Mouse (Mus musculus): ENCODE measurements around the gene Stk19. TPM values are rescaled to one million over a fixed set of nuclear protein-coding genes. Genes with fewer than 3 reads are reported as not detected.

Gene Stk19
- 42.3 and 63.0 TPM in 2 replicates for total RNA-seq (2023)

DNA sequence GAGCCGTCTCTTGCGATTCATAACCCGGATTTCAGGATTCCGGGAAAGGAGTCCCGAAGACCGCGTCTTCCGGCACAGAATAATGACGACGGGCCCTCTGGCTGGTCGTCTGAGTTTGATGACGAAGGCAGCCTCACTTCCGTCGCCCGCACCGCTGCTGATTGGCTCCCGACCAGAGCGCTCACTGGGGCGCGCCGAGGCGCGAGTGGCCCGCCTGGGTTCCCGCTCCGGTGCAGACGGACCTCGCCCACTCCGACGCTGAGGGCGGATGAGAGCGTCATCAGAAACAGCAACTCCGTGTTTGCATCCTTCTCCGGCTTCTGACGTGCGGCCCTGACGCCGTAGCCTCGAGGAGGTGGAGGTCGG lies at the start of gene Stk19, which contains the start of gene Dxo:
Stk19 (minus strand) TSS at position 90 of the 366 bp plus-strand sequence.
Dxo (plus strand) TSS at position 164 of the 366 bp plus-strand sequence.

DNA sequence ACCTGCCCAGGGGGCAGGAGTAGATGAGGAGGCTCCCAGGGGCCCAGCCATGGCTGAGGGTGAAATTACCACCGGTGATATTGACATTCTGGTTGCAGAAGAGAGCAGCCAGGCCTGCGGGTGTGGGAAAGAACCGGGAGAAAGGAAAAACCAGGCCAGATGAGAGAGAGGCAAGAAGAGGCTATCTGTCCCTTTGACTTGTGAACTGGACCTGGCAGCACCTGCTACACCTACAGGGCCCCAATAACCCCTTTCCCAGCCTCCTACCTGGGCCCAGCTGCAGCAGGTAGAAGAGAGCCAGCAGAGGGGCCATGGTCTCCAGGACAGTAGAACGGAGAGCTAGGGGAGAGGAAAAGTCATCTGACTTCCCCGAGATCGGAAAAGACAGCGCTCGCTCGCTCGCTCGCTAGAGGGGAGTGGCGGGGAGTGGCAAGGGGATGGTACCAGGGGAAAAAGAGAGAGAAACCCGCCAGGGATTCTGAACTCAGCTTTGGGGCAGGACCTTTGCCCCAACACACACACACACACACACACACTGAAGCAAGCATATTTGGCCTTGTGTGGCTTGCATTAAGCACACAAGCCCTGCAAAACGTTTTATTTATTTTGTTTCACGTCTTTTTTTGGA lies 45.1 kb upstream of the Stk19 start, which contains the start of gene Gm20547:
Gm20547 (minus strand) TSS at position 360 of the 628 bp plus-strand sequence.

DNA sequence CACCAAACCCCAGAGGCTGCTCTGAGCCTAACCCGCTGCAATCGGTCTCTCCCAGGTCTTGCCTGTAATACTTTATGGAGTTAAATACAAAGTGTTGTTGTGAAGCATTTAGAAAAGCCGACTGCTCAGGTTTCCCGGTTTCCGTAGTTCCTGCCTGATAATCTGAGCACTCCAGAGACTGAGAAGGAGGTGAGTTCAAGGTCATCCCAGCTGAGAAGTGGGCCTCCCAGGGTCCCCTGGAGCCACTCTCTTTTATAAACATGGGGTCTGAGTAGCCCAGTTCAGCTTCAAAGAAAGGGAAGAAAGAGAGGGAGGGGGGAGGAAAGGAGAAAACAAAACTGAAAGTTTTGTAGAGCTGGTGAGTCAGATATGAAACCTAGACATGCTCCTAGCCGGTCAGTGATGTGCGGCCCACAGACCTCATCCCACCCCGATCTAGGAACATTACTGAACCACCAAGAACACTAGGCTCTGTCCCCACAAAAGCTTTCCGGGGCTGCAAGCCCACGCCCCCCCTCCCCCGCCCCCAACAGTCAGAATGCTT lies 42.7 kb upstream of the Stk19 start, which contains the start of gene Zbtb12:
Zbtb12 (plus strand) TSS at position 148 of the 544 bp plus-strand sequence.

DNA sequence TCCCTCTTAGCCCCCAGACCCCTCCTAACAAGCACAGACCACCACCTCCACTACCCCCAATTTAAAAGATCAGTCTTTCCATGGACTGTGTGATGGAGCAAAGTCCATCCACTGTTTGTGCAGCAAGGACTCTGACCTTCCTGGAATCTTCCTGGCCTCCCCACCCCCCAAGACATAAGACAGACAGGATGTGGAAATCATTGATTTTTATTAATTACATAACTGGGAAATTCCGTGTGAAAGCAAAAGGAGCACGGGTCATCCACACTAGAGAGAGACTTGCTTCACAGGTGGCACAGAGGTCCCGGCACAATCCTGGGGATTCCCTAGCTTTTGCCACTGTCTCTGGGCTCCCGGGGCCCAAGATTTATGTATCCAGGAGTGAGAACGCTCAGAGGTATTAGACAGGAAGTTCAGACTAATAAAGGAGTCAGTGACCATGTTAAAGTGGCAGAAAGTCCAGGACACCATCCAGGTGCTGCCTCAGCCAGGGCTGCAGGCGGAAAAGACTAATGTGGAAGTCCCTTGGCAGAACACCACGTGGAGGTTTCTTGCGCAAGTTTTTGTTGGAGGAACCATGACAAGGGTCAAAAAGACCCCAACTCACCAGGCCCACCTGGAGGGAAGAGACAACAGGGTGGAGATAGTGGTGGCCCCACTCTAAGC lies 25.8 kb upstream of the Stk19 start, which contains the start of gene Cfb:
Cfb (minus strand) TSS at position 103 of the 666 bp plus-strand sequence.

DNA sequence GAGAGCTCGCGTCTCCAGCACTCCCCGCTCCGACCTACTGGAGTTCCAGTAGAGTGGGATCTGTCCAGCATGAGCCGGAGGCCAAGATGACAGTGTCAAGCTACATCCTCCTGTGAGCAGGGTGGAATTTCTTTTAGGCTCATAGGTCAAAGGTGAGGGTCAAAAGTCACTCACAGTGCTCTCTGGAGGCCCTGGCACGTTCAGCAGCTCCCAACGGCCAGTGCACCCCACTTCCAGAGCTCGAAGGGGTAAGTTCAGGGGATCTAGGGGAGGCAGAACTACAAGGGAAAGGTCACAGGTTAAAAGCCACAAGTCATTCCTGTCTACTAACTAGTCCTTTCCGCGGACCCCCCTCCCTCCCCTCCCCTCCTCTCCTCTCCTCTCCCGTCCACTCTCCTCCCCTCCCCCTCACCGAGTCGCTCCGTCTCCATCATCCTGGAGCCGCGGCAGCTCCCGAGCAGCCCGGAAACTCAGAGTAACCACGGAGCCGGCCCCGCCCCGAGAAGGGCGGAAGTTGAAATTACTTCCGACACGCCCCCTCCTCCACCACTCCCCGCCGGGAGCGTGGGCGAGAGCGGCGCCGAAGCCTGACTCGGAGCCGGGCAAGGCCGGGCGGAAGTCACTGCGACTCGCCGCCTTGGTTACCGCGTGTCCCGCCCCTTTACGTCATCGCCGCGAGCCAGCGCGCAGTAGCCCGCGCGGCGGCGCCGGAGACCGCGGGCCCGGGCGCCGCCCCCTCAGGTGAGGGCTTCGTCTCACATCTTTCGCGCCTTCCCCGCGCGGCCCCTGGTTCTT lies 13.2 kb upstream of the Stk19 start, which contains the start of the genes Skiv2l and Nelfe:
Skiv2l (minus strand) TSS at position 489 of the 795 bp plus-strand sequence.
Nelfe (plus strand) TSS at position 670 of the 795 bp plus-strand sequence.

DNA sequence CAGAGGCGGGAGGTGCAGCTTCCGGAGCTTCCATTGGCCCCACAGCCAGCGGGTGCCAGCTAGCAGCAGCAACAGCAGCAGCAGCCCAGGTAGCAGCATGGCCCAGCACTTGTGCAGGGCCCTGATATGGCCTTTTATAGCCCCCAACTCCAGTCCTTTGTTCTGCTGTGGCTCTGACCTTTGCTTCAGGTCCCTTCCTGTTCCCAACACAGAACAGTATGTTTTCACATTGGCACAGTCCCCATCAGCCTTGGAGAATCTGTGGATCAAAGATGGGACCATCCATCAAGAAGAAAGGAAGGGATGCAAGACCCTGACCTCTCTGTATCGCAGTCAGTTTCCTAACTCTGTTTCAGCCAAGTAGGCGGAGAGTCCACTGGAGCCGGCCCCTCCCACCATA lies 32.4 kb downstream of the Stk19 start, which contains the start of gene Cyp21a1:
Cyp21a1 (minus strand) TSS at position 261 of the 400 bp plus-strand sequence.

Other genes starting within 250 kb of the Stk19 start
- gene Gpsm3, start 247.1 kb downstream of the Stk19 start, total RNA-seq (2023), result 440 and 473 TPM in 2 replicates
- 89.1 and 104 TPM in 2 replicates for gene Pbx2, start 245.7 kb downstream of the Stk19 start, total RNA-seq (2023)
- gene Ager, start 239.1 kb downstream of the Stk19 start, total RNA-seq (2023), result 5.3 and 8.3 TPM in 2 replicates
- 33.1 and 34.1 TPM in 2 replicates for gene Rnf5, start 233.3 kb downstream of the Stk19 start, total RNA-seq (2023)
- 46.3 and 48.5 TPM in 2 replicates for gene Agpat1, start 232.7 kb downstream of the Stk19 start, total RNA-seq (2023)
- 1.7 and 4.2 TPM in 2 replicates for gene Egfl8, start 221.0 kb downstream of the Stk19 start, total RNA-seq (2023)
- 33.1 and 38.3 TPM in 2 replicates for gene Ppt2, start 208.4 kb downstream of the Stk19 start, total RNA-seq (2023)
- not detected in 2 replicates for gene Prrt1, start 207.4 kb downstream of the Stk19 start, total RNA-seq (2023)
- gene Fkbpl, start 192.2 kb downstream of the Stk19 start, total RNA-seq (2023), result 9.9 and 14.9 TPM in 2 replicates
- 54.8 and 61.2 TPM in 2 replicates for gene Atf6b, start 189.8 kb downstream of the Stk19 start, total RNA-seq (2023)
- 0.06 and 0.09 TPM in 2 replicates for gene Tnxb, start 166.4 kb downstream of the Stk19 start, total RNA-seq (2023)
- gene C4b, start 93.1 kb downstream of the Stk19 start, total RNA-seq (2023), result 0.11 and 0.13 TPM in 2 replicates
- gene Cyp21a1, start 32.4 kb downstream of the Stk19 start, total RNA-seq (2023), result not detected in 2 replicates
- 34.5 and 46.7 TPM in 2 replicates for gene Dxo, start 74 bp upstream of the Stk19 start, total RNA-seq (2023)
- 95.9 and 147 TPM in 2 replicates for gene Skiv2l, start 13.3 kb upstream of the Stk19 start, total RNA-seq (2023)
- gene Nelfe, start 13.4 kb upstream of the Stk19 start, total RNA-seq (2023), result 24.5 and 28.2 TPM in 2 replicates
- 1.3 TPM in 1 of 2 replicates, not detected in the other for gene Cfb, start 25.6 kb upstream of the Stk19 start, total RNA-seq (2023)
- gene Zbtb12, start 42.5 kb upstream of the Stk19 start, total RNA-seq (2023), result 0.70 and 1.4 TPM in 2 replicates
- gene Gm20547, start 45.1 kb upstream of the Stk19 start, total RNA-seq (2023), result not detected in 2 replicates
- gene C2, start 61.3 kb upstream of the Stk19 start, total RNA-seq (2023), result not detected in 2 replicates
- 49.5 and 66.6 TPM in 2 replicates for gene Ehmt2, start 61.5 kb upstream of the Stk19 start, total RNA-seq (2023)
- gene Slc44a4, start 77.5 kb upstream of the Stk19 start, total RNA-seq (2023), result 0.25 TPM in 1 of 2 replicates, not detected in the other
- 87.8 and 101 TPM in 2 replicates for gene Neu1, start 94.3 kb upstream of the Stk19 start, total RNA-seq (2023)
- 25.6 and 50.7 TPM in 2 replicates for gene Hspa1b, start 122.3 kb upstream of the Stk19 start, total RNA-seq (2023)
- gene Gm20481, start 133.0 kb upstream of the Stk19 start, total RNA-seq (2023), result not detected in 2 replicates
- 36.0 and 76.5 TPM in 2 replicates for gene Hspa1a, start 135.2 kb upstream of the Stk19 start, total RNA-seq (2023)
- gene Hspa1l, start 135.8 kb upstream of the Stk19 start, total RNA-seq (2023), result 0.16 TPM in 1 of 2 replicates, not detected in the other
- 15.3 and 22.7 TPM in 2 replicates for gene Lsm2, start 144.9 kb upstream of the Stk19 start, total RNA-seq (2023)
- 51.6 and 57.8 TPM in 2 replicates for gene Vars, start 164.0 kb upstream of the Stk19 start, total RNA-seq (2023)
- gene Vwa7, start 179.6 kb upstream of the Stk19 start, total RNA-seq (2023), result 0.09 TPM in 1 of 2 replicates, not detected in the other
- gene Sapcd1, start 191.1 kb upstream of the Stk19 start, total RNA-seq (2023), result 0.86 and 1.9 TPM in 2 replicates
- 3.5 and 11.1 TPM in 2 replicates for gene Msh5, start 209.8 kb upstream of the Stk19 start, total RNA-seq (2023)
- 248 and 288 TPM in 2 replicates for gene Clic1, start 213.0 kb upstream of the Stk19 start, total RNA-seq (2023)
- gene Ddah2, start 222.1 kb upstream of the Stk19 start, total RNA-seq (2023), result 1.4 and 2.6 TPM in 2 replicates
- gene Ly6g6c, start 228.4 kb upstream of the Stk19 start, total RNA-seq (2023), result not detected in 2 replicates
- 0.47 TPM in 1 of 2 replicates, not detected in the other for gene Mpig6b, start 229.2 kb upstream of the Stk19 start, total RNA-seq (2023)
- not detected in 2 replicates for gene Ly6g6e, start 240.0 kb upstream of the Stk19 start, total RNA-seq (2023)
- gene Ly6g6d, start 241.1 kb upstream of the Stk19 start, total RNA-seq (2023), result not detected in 2 replicates
- 1.1 TPM in 1 of 2 replicates, not detected in the other for gene Ly6g6f, start 248.7 kb upstream of the Stk19 start, total RNA-seq (2023)